ENCODE assay signal across 21 mouse cellular contexts in genomic region chr9:110641006-110641405, GRCm38 (mm10). TPM values are rescaled to one million over a fixed set of nuclear protein-coding genes. Genes with fewer than 3 reads are reported as not detected.
DNase-seq lines count a peak whose midpoint lies in the region; ATAC-seq and TF ChIP-seq lines count a peak whose summit lies in the region.
"Had no signal": no experiment of that assay in that cellular context is flagged by ENCODE, and none has a peak within 500 bp of the region (broad histone marks: within the 10 kb centered on the region; RNA-seq: fewer than 3 reads in every experiment).

No protein-coding gene starts in this region.

- no peaks in the 10 kb centered on the region for H3K27me3 ChIP-seq in spleen, adult 2 months (ENCODE audit: control insufficient read depth, insufficient read depth, low read length)
- H3K27me3 ChIP-seq: embryonic facial prominence, embryonic 12.5 days; forebrain, embryonic 13.5 days; forebrain, embryonic 15.5 days had no signal

- no peak for TF ChIP-seq CTCF in spleen, adult 2 months (IDR thresholded peaks at IDR 0.05; ENCODE audit: extremely low read depth, insufficient read depth, insufficient read length, insufficient replicate concordance)
- no peak for TF ChIP-seq CTCF in bone marrow, adult 2 months (IDR thresholded peaks at IDR 0.05; ENCODE audit: control insufficient read depth, insufficient read depth, low read length)

- intact Hi-C loops in left cerebral cortex, postnatal 25 days (cut with DNase I): loop anchor here (5.0 kb wide), 1 partner anchor 131 kb away; no protein-coding TSS in a partner anchor

- peaks cover 23% of the 10 kb centered on the region; the same call in 1 of the 2 replicates for H3K4me1 ChIP-seq in spleen, adult 2 months (ENCODE audit: control insufficient read depth, insufficient read depth, insufficient read length)
- H3K4me1 ChIP-seq in bone marrow, adult 2 months (ENCODE audit: control insufficient read depth, insufficient read depth, low read length): peaks cover 4% of the 10 kb centered on the region; the same call in 1 of the 2 replicates
- H3K4me1 ChIP-seq: embryonic facial prominence, embryonic 12.5 days; forebrain, embryonic 13.5 days; forebrain, embryonic 15.5 days had no signal

- peaks cover 18% of the 10 kb centered on the region for H3K36me3 ChIP-seq in spleen, adult 2 months (ENCODE audit: control insufficient read depth, insufficient read depth, low read length)
- H3K36me3 ChIP-seq: embryonic facial prominence, embryonic 10.5 days; embryonic facial prominence, embryonic 12.5 days; forebrain, embryonic 15.5 days had no signal

- no peak for DNase-seq in spleen, adult 2 months (ENCODE audit: low read depth in 1 of 2, low spot score in 2 of 2)
- no peak for DNase-seq in spleen, postnatal 14 days (ENCODE audit: low spot score in 2 of 2)
- no peak for DNase-seq in left cerebral cortex, postnatal 25 days (ENCODE audit: low spot score in 2 of 2)
- no peak for DNase-seq in thymus, postnatal 0 days (ENCODE audit: low spot score)
- DNase-seq in lung, postnatal 10 days: no peak
- DNase-seq: adrenal gland, adult 8-10 months; adrenal gland, postnatal 14 days; adrenal gland, postnatal 36 days; B cell, adult 2 months; cerebellum, adult 11 months; cerebellum, adult 18-20 months; cerebellum, adult 8-10 months; cerebellum, postnatal 10 days; cerebellum, postnatal 25 days; forebrain, postnatal 0 days had no signal

- WGBS in spleen, adult 2 months: 51% methylated on average over 5 of the region's 5 CpGs
- WGBS in bone marrow, adult 2 months: 34% methylated on average over 5 of the region's 5 CpGs

- TF ChIP-seq POLR2A in spleen, adult 2 months (IDR thresholded peaks at IDR 0.05; ENCODE audit: low read depth, low read length): no peak
- TF ChIP-seq POLR2A in bone marrow, adult 2 months (IDR thresholded peaks at IDR 0.05; ENCODE audit: borderline replicate concordance, control insufficient read depth, low read depth, low read length): no peak

- H3K27ac ChIP-seq in spleen, adult 2 months (ENCODE audit: insufficient read depth, low read length): peak overlapping the region; percentile 36
- peak overlapping the region; percentile 9; the same call in 1 of the 2 replicates for H3K27ac ChIP-seq in bone marrow, adult 2 months (ENCODE audit: control insufficient read depth, insufficient read depth, low read depth, low read length, poor library complexity)
- H3K27ac ChIP-seq: embryonic facial prominence, embryonic 10.5 days; embryonic facial prominence, embryonic 12.5 days; forebrain, embryonic 13.5 days; forebrain, embryonic 15.5 days had no signal

- H3K4me3 ChIP-seq in spleen, adult 2 months (ENCODE audit: extremely low read depth, insufficient read depth, insufficient read length): no peak overlapping the region
- no peak overlapping the region for H3K4me3 ChIP-seq in bone marrow, adult 2 months (replicated peaks; ENCODE audit: control insufficient read depth, low read depth, low read length)
- H3K4me3 ChIP-seq: embryonic facial prominence, embryonic 10.5 days; embryonic facial prominence, embryonic 12.5 days; forebrain, embryonic 13.5 days; forebrain, embryonic 15.5 days had no signal

- ATAC-seq in megakaryocyte, adult 5-6 weeks (ENCODE audit: poor library complexity, severe bottlenecking): peak; percentile 19; the same call in 1 of the 2 replicates
- ATAC-seq: forebrain, embryonic 13.5 days; forebrain, embryonic 15.5 days; forebrain, postnatal 0 days had no signal

RNA-seq across cellular contexts. Expression of gene Nbeal2, which starts 13.0 kb away (rescaled TPM):
- 78.9 and 82.2 TPM in 2 replicates for polyA plus RNA-seq in spleen, adult 2 months (2012; rRNA removed)
- polyA plus RNA-seq in bone marrow, adult 2 months (2011; ENCODE audit: insufficient read depth, insufficient read length, low replicate concordance, missing spikeins): 46.2 and 119 TPM in 2 replicates
- 42.1 and 52.5 TPM in 2 replicates for total RNA-seq in megakaryocyte, adult 5-6 weeks (2015)
- total RNA-seq in megakaryocyte, adult 5-6 weeks (2017): 29.1 and 35.9 TPM in 2 replicates
- total RNA-seq in left cerebral cortex, postnatal 25 days (2021): 10 to 100 TPM in 1 of 2 experiments, 1 to 10 TPM in 1; 9.3 to 14.4 TPM
- polyA plus RNA-seq in thymus, postnatal 0 days (2015; fragmentation: Nextera tagmentation; extraction: Ambion mirVana): 15.7 and 19.1 TPM in 2 replicates

RNA-seq across cellular contexts. Expression of gene Ccdc12, which starts 15.3 kb away (rescaled TPM):
- polyA plus RNA-seq in spleen, adult 2 months (2012; rRNA removed): 103 and 110 TPM in 2 replicates
- 90.8 and 168 TPM in 2 replicates for polyA plus RNA-seq in bone marrow, adult 2 months (2011; ENCODE audit: insufficient read depth, insufficient read length, low replicate concordance, missing spikeins)
- 204 and 210 TPM in 2 replicates for total RNA-seq in megakaryocyte, adult 5-6 weeks (2015)
- 165 and 180 TPM in 2 replicates for total RNA-seq in megakaryocyte, adult 5-6 weeks (2017)
- 10 to 100 TPM; 47.2 to 55.7 TPM for total RNA-seq in left cerebral cortex, postnatal 25 days (2021)
- polyA plus RNA-seq in thymus, postnatal 0 days (2015; fragmentation: Nextera tagmentation; extraction: Ambion mirVana): 210 and 226 TPM in 2 replicates

RNA-seq across cellular contexts. Expression of gene Nradd, which starts 16.8 kb away (rescaled TPM):
- polyA plus RNA-seq in spleen, adult 2 months (2012; rRNA removed): 5.2 and 5.5 TPM in 2 replicates
- polyA plus RNA-seq in bone marrow, adult 2 months (2011; ENCODE audit: insufficient read depth, insufficient read length, low replicate concordance, missing spikeins): 13.3 and 23.7 TPM in 2 replicates
- 4.6 and 5.2 TPM in 2 replicates for total RNA-seq in megakaryocyte, adult 5-6 weeks (2015)
- 2.0 and 3.5 TPM in 2 replicates for total RNA-seq in megakaryocyte, adult 5-6 weeks (2017)
- total RNA-seq in left cerebral cortex, postnatal 25 days (2021): 1 to 10 TPM; 1.3 TPM
- polyA plus RNA-seq in thymus, postnatal 0 days (2015; fragmentation: Nextera tagmentation; extraction: Ambion mirVana): 4.3 and 5.3 TPM in 2 replicates
